Mouse (Mus musculus): Measurements from ENCODE around the gene Hnrnpl. TPM values are rescaled to one million over a fixed set of nuclear protein-coding genes. Genes with fewer than 3 reads are reported as not detected.

Hnrnpl gene
- polyA plus RNA-seq, 1 experiment from 2014 or later: 331 TPM

DNA sequence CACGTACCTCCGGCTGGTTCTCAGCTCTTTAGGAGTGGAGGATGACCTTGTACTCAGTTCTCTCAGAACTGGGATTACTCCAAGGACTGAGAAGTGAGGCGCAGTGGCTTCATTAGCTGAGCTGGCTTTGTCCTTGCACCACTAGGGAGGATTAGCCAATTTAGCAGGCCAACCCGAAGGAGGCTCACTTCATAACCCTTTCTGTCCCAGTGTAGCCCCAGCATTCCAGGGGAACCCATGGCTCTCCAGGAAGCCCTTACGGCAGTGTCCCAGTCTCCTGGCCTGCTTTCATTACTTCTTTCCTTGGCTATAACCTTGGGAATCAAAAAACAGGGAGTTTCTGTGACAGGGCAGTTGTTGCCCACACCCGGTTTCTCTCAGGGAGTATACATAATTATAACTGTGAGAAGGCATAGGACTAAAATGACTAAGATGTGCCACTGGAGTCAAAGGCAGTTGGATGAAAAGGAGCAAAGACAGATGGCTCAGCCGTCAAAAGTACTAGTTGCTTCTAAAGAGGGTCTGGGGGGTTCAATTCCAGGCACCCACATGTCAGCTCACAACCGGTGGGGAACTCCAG is 610 bp upstream of the Hnrnpl start:
- peaks cover 27% of the 10 kb centered on the region for H3K4me1 ChIP-seq (ENCODE audit: control insufficient read depth, insufficient read depth, low read length)
- ATAC-seq (ENCODE audit: low FRiP score): no peak
- H3K4me2 ChIP-seq: peak overlapping the region; percentile 92
- peak overlapping the region; percentile 91 for H3K9ac ChIP-seq (ENCODE audit: low read length)
- no peak for DNase-seq (ENCODE audit: low spot score, missing footprints)
- H3K4me3 ChIP-seq (ENCODE audit: low read depth, low read length): peak overlapping the region; percentile 75
- WGBS: 34% methylated on average over 6 of the region's 8 CpGs
- no peak overlapping the region; the same call in 1 of the 2 replicates for H3K27ac ChIP-seq (ENCODE audit: low read depth, low read length)
- peaks cover 4% of the 10 kb centered on the region; the same call in 1 of the 2 replicates for H3K36me3 ChIP-seq (ENCODE audit: control insufficient read depth, insufficient read depth, low read length)
- H3K9me3 ChIP-seq (ENCODE audit: control insufficient read depth, low read length): no peaks in the 10 kb centered on the region
- no peaks in the 10 kb centered on the region for H3K27me3 ChIP-seq (ENCODE audit: control insufficient read depth, insufficient read depth, low read length)

DNA sequence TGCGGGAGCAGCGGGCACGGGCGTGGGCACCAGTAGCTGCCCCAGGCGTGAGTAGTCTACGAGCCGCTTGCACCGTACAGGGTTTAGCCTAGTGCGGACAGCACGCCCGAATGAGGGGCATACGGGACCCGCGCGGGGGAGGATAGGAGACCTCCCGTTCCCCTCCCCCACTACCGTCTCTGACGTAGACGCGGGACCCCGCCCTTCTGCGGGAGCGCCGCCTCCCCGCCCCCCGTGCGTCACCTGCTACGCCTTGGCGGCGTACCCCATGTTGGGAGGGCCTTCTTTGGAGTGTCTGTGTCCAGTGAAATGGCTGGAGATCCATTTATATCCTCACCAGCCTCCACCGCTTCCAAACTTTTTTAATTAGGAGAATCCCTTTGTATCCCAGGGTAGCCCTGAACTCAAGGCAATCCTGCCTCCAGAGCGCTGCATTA is 634 bp downstream of the Hnrnpl start:
- peaks cover 22% of the 10 kb centered on the region for H3K4me1 ChIP-seq (ENCODE audit: control insufficient read depth, insufficient read depth, low read length)
- ATAC-seq (ENCODE audit: low FRiP score): peak; percentile 72

DNA sequence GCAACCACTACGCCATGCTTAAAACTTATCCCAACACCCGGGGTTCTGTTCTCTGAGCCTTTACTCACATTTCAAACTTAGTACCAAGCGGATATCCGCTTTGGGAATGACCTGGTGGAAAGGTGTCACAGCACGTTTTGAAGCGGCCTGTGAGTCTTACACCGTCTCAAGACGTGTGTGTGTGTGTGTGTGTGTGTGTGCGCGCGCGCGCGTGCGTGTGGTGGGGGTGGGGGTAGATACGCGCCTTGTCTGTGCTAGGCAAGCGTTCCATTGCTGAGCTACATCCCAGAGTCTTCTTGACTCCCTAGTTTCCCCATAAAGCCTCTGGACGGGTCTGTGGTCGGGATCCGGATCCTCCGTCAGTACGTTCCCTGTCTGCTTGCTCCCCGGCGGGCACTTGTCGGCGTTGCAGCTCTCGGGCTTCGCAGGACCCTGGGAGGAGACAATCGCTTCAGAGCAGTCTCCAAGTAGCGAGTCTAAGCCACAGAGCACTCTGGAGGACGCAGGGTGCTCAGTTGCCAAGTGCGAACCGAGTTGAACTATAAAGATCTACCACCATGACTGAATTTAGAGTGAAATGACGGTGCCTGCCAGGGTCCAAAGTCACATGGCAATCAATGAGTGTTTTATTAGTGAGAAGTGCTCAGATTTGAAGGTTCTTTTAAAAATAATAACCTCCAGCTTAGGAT is 1.2 kb downstream of the Hnrnpl start:
- under 1% methylated on average over 35 of the region's 35 CpGs for WGBS
- Histone ChIP-seq H3K27me3 (ENCODE audit: control insufficient read depth, insufficient read depth, low read length) (no peaks in the 10 kb centered on the region), H3K9ac (ENCODE audit: low read length) (peak overlapping the region; percentile 91), H3K36me3 (ENCODE audit: control insufficient read depth, insufficient read depth, low read length) (peaks cover 19% of the 10 kb centered on the region), H3K4me3 (ENCODE audit: low read depth, low read length) (peak overlapping the region; percentile 75), H3K27ac (ENCODE audit: low read depth, low read length) (peak overlapping the region; percentile 99), H3K9me3 (ENCODE audit: control insufficient read depth, low read length) (no peaks in the 10 kb centered on the region), H3K4me1 (ENCODE audit: control insufficient read depth, insufficient read depth, low read length) (peaks cover 22% of the 10 kb centered on the region), H3K4me2 (peak overlapping the region; percentile 92)
- DNase-seq (ENCODE audit: low spot score, missing footprints) (peak; percentile 97), ATAC-seq (ENCODE audit: low FRiP score) (peak; percentile 26)

More for the DNA sequence above, 634 bp downstream of the Hnrnpl start:
- Histone ChIP-seq H3K27ac (ENCODE audit: low read depth, low read length) (peak overlapping the region; percentile 99), H3K4me3 (ENCODE audit: low read depth, low read length) (peak overlapping the region; percentile 75), H3K36me3 (ENCODE audit: control insufficient read depth, insufficient read depth, low read length) (peaks cover 13% of the 10 kb centered on the region), H3K4me2 (peak overlapping the region; percentile 92), H3K27me3 (ENCODE audit: control insufficient read depth, insufficient read depth, low read length) (no peaks in the 10 kb centered on the region), H3K9me3 (ENCODE audit: control insufficient read depth, low read length) (no peaks in the 10 kb centered on the region), H3K9ac (ENCODE audit: low read length) (peak overlapping the region; percentile 91)
- 0% methylated on average over 32 of the region's 32 CpGs for WGBS
- peak; percentile 100 for DNase-seq (ENCODE audit: low spot score, missing footprints)

DNA sequence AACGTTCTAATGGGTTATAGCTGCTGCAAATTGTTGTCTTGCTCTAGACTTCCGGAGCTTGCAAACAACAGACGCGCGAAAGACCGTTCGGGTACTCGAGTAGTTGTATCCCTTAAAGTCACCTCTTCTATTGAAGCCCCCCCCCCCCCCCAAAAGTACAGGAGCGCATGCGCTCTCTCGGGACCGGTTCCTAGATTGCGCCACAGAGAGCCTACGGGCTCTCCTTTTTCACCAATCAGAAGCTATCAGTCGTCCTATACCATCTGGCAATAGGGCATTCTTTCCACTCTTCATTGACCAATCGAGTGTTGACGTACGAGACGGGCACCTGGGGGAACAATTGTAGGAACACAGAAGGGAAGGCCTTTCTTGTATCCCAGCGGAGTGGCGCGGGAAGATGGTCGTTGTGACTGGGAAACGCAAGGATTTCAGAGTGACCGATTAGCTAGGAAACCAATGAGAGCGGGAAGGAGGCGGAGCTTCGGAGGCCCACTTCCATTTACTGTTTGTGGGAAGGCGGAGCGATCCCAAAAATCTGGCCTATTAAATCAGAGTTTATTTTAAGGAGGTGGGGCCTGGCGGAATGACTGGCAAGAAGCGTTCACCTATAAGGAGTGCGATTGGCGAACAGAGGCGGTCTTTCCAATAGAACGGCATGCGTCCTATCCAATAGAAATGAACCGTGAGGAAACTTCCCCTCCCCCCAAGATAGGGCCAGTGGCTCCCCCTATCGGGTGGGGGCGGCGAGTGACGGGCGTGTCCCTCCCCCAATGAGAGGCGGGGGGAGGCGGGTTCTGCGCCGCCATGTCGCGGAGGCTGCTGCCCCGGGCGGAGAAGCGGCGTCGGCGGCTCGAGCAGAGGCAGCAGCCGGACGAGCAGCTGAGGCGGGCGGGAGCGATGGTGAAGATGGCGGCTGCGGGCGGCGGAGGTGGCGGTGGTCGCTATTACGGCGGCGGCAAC is 2.0 kb downstream of the Hnrnpl start:
- H3K4me1 ChIP-seq (ENCODE audit: control insufficient read depth, insufficient read depth, low read length): peaks cover 22% of the 10 kb centered on the region

DNA sequence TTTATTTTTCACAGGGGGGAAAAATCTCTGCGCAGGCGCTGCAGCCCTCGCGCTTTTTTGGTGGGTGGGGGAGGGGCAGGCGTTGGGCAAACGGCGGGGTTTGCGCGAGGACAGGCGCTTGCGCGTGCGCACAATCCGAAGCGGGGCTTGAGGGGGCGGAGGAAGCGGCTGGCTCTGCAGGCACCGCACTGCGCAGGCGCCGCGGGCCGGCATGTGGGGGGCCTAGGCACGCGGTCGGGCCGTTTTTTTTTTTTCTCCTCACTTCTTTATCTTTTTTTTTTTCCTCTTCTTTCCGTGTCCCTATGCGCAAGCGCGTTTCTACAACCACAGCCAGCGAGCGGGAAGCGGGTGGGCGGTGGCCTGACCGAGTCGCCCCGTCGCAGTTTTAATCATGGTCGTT is 2.9 kb downstream of the Hnrnpl start:
- peak; percentile 17 for ATAC-seq (ENCODE audit: low FRiP score)

More for the DNA sequence above, 2.0 kb downstream of the Hnrnpl start:
- ATAC-seq (ENCODE audit: low FRiP score): peak; percentile 90
- Histone ChIP-seq H3K9me3 (ENCODE audit: control insufficient read depth, low read length) (no peaks in the 10 kb centered on the region), H3K4me3 (ENCODE audit: low read depth, low read length) (peak overlapping the region; percentile 87), H3K27ac (ENCODE audit: low read depth, low read length) (peak overlapping the region; percentile 99), H3K36me3 (ENCODE audit: control insufficient read depth, insufficient read depth, low read length) (peaks cover 26% of the 10 kb centered on the region), H3K27me3 (ENCODE audit: control insufficient read depth, insufficient read depth, low read length) (no peaks in the 10 kb centered on the region), H3K9ac (ENCODE audit: low read length) (peak overlapping the region; percentile 95), H3K4me2 (peak overlapping the region; percentile 97)
- DNase-seq (ENCODE audit: low spot score, missing footprints): peak; percentile 100
- WGBS: under 1% methylated on average over 67 of the region's 70 CpGs

DNA sequence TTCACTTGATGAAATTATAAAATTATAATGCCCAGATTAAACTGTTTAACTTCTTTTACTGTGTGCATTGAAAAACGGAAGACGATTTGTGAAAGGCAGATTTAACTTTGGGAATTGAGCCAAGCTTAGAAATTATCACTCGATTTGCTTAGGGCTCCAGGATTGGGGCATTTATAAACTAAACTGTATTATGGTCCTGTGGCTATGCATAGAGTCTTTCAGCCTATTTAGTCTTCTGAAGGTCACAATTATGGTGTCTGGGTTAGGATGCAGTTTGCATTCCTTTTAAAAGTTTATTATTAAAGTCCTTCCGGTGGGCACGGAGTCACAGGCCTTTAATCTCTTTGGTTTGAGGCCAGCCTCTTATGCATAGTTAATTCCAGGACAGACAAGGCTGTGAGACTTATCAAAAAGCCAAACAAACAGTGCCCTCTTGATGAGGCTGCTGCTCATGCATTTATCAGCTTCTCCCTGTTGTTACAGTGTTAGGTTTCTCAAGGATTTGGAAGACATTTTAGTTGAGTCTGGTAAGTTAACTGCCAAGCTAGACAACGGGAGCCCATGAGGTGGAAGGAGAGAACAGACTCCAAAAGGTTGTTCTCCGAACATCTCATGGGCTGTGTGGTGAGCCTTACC is 3.4 kb downstream of the Hnrnpl start:
- no peak for ATAC-seq (ENCODE audit: low FRiP score)
- DNase-seq (ENCODE audit: low spot score, missing footprints): peak; percentile 86
- WGBS: 16% methylated on average over 7 of the region's 7 CpGs
- Histone ChIP-seq H3K9ac (ENCODE audit: low read length) (peak overlapping the region; percentile 95), H3K27me3 (ENCODE audit: control insufficient read depth, insufficient read depth, low read length) (no peaks in the 10 kb centered on the region), H3K27ac (ENCODE audit: low read depth, low read length) (peak overlapping the region; percentile 35; the same call in 1 of the 2 replicates), H3K4me3 (ENCODE audit: low read depth, low read length) (peak overlapping the region; percentile 87), H3K36me3 (ENCODE audit: control insufficient read depth, insufficient read depth, low read length) (peaks cover 34% of the 10 kb centered on the region), H3K4me2 (peak overlapping the region; percentile 97), H3K4me1 (ENCODE audit: control insufficient read depth, insufficient read depth, low read length) (peaks cover 28% of the 10 kb centered on the region), H3K9me3 (ENCODE audit: control insufficient read depth, low read length) (no peaks in the 10 kb centered on the region)

More for the DNA sequence above, 2.9 kb downstream of the Hnrnpl start:
- Histone ChIP-seq H3K27ac (ENCODE audit: low read depth, low read length) (peak overlapping the region; percentile 95), H3K4me1 (ENCODE audit: control insufficient read depth, insufficient read depth, low read length) (peaks cover 27% of the 10 kb centered on the region), H3K4me2 (peak overlapping the region; percentile 97), H3K9me3 (ENCODE audit: control insufficient read depth, low read length) (no peaks in the 10 kb centered on the region), H3K9ac (ENCODE audit: low read length) (peak overlapping the region; percentile 95), H3K27me3 (ENCODE audit: control insufficient read depth, insufficient read depth, low read length) (no peaks in the 10 kb centered on the region), H3K4me3 (ENCODE audit: low read depth, low read length) (peak overlapping the region; percentile 87), H3K36me3 (ENCODE audit: control insufficient read depth, insufficient read depth, low read length) (peaks cover 32% of the 10 kb centered on the region)
- peak; percentile 99 for DNase-seq (ENCODE audit: low spot score, missing footprints)
- under 1% methylated on average over 40 of the region's 40 CpGs for WGBS

DNA sequence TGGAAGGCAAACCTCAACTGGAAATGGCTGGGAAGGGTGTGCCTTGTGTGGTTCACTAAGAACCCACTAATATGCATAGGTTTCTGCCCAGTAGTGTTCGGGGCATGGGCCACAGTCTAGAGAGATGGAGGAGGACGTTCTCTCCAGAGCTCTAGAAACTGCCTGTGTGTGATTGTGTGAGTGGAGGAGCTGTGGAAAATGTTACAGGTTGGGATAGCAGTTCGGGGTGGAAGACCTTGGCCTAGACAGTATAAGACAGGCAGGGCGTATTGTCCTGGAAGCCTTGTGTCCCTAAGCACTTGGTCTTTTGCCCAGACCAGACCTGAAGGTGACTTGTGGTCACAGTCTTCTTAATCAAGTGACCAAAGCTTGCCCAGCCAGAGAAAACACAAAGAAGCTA is 4.1 kb downstream of the Hnrnpl start:
- peak; percentile 87 for DNase-seq (ENCODE audit: low spot score, missing footprints)
- ATAC-seq (ENCODE audit: low FRiP score): no peak
- peaks cover 40% of the 10 kb centered on the region for H3K36me3 ChIP-seq (ENCODE audit: control insufficient read depth, insufficient read depth, low read length)

DNA sequence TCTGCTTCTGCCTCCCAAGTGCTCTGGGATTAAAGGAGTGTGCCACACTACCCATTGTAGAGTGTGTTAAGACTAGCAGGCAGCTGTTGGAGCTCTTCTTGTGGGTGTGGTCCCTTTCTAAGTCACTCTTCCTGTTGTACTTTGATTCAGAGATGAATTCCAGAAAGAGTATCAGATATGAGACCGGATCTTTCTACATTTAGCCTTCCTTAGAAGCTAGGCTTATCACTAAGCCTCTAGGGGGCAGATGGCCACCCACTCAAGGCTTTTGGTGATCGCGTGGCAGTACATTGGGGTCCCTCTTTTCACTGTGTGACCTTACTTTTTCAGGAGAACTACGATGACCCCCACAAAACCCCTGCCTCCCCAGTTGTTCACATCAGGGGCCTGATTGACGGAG is 4.6 kb downstream of the Hnrnpl start:
- Histone ChIP-seq H3K9me3 (ENCODE audit: control insufficient read depth, low read length) (no peaks in the 10 kb centered on the region), H3K9ac (ENCODE audit: low read length) (peak overlapping the region; percentile 95; the same call in 1 of the 2 replicates), H3K27me3 (ENCODE audit: control insufficient read depth, insufficient read depth, low read length) (no peaks in the 10 kb centered on the region), H3K4me3 (ENCODE audit: low read depth, low read length) (peak overlapping the region; percentile 87), H3K4me1 (ENCODE audit: control insufficient read depth, insufficient read depth, low read length) (peaks cover 27% of the 10 kb centered on the region), H3K36me3 (ENCODE audit: control insufficient read depth, insufficient read depth, low read length) (peaks cover 46% of the 10 kb centered on the region), H3K4me2 (peak overlapping the region; percentile 97), H3K27ac (ENCODE audit: low read depth, low read length) (no peak overlapping the region)
- peak; percentile 88 for DNase-seq (ENCODE audit: low spot score, missing footprints)
- 88% methylated on average over 5 of the region's 5 CpGs for WGBS
- no peak for ATAC-seq (ENCODE audit: low FRiP score)

More for the DNA sequence above, 4.1 kb downstream of the Hnrnpl start:
- no peak overlapping the region for H3K27ac ChIP-seq (ENCODE audit: low read depth, low read length)
- peak overlapping the region; percentile 97 for H3K4me2 ChIP-seq
- peak overlapping the region; percentile 95 for H3K9ac ChIP-seq (ENCODE audit: low read length)
- H3K9me3 ChIP-seq (ENCODE audit: control insufficient read depth, low read length): no peaks in the 10 kb centered on the region
- peaks cover 30% of the 10 kb centered on the region for H3K4me1 ChIP-seq (ENCODE audit: control insufficient read depth, insufficient read depth, low read length)
- H3K4me3 ChIP-seq (ENCODE audit: low read depth, low read length): peak overlapping the region; percentile 87
- no peaks in the 10 kb centered on the region for H3K27me3 ChIP-seq (ENCODE audit: control insufficient read depth, insufficient read depth, low read length)
- 79% methylated on average over 4 of the region's 4 CpGs for WGBS

Measured in midbrain, embryonic 11.5 days (tissue).